Mouse (Mus musculus) lung, postnatal 4 days (tissue): ENCODE measurements around the gene Gk5.
A peak's percentile ranks its signal among the peaks of the same experiment; 100 is the strongest.
"Not testable (repeated sequence)": the region's sequence is repeated elsewhere in the genome, so short reads cannot be mapped to it uniquely, and the experiment has no call there.

Experiments
- DNase-seq, 2 experiments: peaks; one replicate each; pipeline ENCODE4 v3.0.0; 2021

Gk5 gene

DNA sequence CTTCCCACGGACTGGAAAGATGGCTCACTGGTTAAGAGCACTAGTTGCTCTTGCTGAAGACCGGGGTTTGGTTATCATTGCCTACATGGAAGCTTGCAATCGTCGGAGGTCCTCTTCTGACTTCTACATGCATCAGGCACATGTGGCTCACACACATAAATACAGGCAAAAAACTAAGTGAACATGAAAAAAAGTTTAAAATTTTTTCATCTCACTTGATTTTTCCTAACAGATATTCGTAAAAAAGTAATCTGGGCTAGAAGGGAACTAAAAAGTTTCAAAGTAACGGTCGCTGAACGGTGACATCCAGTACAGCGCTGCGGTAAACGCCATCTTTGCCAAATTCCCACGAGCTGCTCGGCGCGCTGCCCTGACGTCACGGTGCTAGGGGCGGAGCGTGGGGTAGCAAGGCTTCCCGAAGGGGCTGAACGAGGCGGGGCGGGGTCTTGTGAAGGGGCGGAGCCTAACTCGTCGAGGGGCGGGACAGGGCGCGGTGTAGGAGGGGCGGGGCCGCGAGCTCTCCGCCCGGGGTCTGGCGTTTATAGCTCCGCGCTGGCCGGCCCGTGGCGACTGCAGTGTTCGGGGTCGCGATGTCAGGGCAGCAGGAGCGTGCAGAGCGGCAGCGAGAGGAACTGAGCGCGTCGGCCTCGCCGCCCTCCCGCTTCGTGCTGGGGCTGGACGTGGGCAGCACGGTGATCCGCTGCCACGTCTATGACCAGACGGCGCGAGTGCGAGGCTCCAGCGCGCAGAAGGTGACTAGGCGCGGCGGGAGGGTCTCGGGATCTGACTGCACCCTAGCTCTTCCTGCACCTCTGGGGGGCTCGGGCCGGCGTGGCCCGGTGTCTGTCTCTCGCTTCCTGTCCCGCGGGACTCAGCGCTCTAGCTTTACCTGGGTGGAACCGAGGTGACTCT lies at the start of gene Gk5:
Gene Gk5 (plus strand): TSS at position 502 of the 912 bp plus-strand sequence.
- peak; percentile 97 to 99 for DNase-seq

DNA sequence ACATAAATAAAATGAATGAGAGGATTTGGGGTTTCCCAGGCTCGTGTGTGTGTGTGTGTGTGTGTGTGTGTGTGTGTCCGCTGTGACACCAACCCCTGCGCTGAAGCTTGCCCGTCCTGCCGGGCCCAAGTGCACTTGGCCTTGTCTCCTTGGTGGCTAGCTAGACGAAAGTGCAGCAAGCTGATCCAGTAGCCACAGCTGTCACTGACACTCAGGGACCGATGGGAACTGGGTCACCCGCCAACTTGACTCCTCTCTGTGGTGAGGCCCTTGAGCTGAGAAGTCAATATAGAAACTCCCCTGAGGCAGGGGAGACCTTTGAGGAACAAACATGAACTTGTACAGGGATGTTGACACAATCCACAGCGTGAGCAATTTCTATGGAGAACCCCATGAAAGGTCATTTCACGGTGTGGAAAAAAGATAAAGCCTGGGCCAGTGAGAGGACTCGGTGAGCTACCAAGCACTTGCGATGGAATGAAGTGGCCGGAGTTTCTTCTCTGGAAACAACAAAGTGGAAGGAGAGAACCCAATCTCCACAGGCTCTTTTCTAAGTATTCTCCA lies 40.3 kb upstream of the Gk5 start:
- DNase-seq = no peak

DNA sequence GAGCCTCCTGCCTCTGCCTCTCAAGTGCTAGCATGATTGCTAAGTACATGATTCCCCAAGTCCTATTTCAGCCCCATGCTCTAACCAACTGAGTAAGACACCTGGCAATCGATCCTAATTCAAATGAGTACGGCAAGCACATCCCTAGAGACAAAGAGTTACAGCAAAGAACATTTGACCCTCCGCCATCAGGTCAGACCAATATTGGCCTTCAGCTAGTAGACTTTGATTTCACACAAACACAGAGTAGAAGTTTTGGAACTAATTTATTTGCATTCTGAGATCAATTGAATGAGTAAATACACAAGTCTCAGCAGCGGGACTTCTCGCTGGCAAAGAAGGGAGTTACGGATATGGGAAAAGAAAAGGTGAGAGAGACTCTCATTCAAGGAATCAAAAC lies 33.9 kb upstream of the Gk5 start:
- no peak for DNase-seq

DNA sequence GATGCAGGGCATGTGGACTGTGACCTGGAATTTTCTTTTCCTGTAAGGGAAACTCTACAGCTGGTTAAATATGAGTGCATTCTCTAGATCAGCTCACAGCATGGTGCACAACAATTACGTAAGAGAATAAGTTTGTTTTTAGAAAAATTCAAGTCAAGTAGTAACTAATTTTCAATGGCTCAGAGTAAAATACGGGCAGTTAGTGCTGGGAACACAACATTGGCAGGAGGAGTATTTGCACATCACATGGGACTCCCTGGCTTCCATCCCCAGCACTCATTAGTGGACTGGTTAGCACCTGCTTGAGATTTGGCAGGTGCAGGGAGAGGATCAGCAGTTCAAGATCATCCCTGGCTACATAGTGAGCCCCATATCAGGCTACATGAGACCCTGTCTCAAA lies 31.5 kb upstream of the Gk5 start:
- DNase-seq = no peak

DNA sequence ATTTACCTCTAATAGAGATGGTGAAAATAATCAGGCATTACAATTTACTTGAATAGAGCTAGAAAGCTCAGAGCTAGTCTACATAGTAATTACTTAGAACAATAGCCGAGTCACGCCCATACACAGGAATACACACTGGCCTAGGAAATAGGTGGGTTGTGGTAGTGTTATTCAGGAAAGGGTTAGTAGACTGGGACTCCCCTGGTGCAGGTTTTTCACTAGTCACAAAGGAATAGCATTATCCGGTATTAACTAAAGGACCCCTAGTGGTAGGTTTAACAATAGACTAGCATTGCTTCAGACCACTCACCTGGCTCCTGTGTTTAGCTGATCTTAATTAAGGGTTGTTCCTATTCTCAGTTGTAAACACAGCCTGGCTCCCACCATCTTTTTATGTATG lies 30.7 kb upstream of the Gk5 start:
- not testable (repeated sequence) for DNase-seq

DNA sequence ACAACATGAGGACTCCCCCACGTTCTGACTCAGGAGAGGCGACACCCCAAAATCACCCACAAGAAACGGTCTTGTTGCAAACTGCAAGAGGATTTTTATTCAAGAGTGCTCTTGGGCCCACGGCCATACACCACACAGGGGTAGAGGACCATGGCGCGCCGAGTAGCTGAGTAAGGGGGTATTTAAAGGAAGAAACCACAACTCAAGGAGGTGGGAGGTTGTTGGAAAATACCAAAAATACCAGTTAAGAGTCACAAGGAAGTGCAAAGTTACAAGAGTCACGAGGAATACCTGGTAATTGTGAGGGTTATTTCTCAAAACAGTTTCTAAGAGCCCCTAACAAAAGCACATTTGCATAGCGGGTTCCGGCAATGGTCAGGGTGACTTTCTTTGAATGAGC lies 26.5 kb upstream of the Gk5 start:
- DNase-seq = not testable (repeated sequence)

DNA sequence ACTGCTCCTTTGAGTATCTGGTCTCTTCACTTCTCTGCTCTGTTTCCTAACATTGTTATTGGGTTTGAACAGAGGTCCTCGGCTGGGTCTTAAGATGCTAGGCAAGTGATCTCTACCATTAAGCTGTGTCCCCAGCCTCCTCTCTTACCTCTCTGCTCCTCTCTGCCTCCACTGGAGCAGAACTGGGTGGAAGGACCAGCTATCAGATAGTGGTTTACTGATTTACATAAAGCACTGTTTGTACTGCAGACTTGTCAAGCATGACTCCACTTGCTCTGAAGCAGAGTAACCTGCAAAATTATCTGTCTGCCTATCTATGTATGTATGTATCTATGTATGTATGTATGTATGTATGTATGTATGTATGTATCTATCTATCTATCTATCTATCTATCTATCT lies 25.9 kb upstream of the Gk5 start:
- no peak for DNase-seq

DNA sequence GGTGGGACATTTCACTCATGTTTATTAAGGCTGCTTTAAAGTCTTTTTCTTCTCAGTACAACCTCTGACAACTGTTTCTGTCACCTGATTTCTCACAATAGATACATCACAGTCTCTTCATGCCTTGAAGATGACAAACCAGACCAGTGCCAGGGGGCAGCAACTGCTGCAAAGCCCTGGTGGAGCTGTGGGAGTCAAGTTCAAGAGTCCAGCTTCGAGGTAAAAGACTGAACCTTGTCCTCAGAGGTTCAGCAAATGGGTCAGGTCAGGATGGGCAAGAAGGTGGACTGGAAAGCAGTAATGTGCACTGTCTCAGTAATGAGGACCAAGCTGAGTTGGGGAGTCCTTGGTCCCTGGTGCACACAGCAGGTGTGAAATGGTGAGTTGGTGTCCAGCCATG lies 24.8 kb upstream of the Gk5 start:
- no peak for DNase-seq

DNA sequence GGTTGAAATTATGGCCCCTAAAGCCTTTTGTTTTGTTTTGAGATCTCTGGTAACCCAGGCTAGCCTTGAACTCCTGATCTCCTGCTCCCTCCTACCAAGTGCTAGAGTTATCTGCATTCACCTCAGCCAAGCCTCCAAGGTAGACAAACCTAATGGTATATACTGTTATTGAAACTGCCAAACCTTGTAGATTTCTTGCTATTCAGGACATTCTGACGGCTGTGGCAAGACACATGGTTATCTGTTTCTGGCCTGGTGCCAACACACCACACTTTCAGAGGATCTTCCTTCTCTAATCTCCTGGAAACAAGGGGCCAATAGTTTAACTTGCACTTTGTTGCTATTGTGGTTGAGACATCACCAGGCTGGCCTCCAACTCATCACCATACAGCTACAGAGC lies 24.0 kb upstream of the Gk5 start:
- no peak for DNase-seq

DNA sequence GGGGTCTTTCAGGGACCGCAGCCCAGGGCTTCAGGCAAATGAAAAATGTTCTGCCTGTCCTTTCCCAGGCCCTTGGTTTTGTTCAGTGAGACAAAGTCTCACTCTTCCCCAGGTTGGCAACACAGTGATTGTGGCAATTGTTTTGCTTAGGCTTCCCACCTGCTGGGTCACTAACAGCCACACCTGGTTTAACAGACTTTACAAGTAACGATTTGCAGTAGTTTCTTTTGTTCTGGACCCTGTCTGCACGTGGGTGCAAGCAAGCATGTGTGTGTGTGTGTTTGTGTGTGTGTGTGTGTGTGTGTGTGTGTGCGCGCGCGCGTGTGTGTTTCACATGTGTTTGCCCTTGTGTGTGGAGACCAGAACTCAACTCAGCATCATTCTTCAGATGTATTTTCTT lies 16.3 kb upstream of the Gk5 start:
- DNase-seq = no peak

DNA sequence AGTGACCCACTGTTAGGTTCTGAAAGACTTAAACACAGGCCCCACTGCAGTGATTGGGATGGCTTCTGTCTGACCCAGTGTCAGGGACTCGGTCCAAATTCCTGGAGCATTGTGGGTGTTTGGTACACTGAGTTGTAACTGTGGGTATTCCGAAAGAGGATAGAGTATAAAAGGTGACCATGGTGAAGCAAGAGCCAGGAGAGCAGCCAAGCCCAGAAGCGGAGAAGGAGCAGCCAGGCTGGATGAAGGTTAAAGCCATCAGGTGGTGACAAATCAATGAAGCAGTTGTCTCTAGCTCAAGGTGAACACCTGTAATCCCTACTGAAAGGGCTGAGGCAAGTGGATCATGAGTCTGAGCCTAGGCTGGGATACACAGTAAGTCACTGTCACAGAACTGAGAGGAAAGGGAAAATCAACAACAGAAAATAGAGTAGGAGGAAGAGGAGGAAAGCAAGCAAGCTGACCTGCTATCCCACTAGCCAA lies 6.2 kb upstream of the Gk5 start:
- no peak for DNase-seq

DNA sequence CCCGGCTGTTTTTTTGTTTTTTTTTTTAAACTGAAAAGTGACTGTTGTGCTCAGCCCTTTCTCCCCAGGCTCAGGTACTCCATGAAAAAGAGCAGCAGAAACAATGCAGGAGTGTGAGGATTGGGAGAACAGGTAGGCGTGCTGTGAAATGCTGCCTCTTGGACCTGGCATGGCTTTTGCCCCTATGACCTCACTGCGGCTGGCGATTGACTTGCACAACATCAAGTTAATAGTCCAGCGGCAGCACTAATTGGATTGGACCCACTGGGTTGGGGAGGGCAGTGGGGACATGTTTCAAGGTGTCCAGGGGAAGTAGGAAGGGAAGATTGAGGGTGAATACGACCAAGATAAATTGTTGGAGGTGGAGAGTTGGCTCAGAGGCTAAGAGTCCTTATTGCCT lies 2.4 kb upstream of the Gk5 start:
- no peak for DNase-seq

DNA sequence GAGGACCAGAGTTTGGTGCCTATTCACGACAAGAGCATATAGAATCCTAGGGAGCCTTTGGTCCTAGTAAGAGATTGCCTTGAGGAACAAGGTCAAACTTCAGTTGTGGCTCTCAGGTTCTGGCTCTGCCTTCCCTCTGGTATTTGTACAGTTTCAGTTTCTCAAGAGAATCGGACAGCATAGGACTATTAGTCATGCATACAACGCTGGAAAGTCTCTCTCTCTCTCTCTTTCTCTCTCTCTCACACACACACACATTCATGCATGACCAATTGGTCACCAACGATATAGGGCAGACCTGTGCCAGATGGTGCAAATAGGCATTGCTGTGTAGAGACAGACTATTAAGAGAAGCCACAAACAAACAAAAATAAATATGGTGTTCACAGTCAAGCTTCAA lies 946 bp upstream of the Gk5 start:
- no peak for DNase-seq

DNA sequence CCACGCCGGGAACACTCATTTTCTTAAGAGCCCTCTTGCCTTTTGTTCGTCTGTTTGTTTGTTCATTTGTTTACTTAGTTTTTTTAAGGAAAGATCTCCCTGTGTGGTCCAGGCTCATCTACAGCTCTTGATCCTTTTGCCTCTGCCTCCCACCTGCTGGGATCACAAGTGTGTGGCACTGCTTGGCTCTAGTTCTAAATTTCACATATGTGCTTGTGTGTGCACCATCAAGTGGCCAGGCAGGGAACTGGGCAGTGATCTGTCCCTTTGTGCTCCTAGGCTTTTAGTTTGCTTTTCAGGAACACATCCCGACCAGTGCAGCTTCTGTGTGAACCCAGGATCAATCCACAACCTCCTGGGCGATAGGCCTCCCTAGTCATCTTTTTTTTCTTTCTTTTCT lies 8.8 kb downstream of the Gk5 start:
- no peak for DNase-seq

DNA sequence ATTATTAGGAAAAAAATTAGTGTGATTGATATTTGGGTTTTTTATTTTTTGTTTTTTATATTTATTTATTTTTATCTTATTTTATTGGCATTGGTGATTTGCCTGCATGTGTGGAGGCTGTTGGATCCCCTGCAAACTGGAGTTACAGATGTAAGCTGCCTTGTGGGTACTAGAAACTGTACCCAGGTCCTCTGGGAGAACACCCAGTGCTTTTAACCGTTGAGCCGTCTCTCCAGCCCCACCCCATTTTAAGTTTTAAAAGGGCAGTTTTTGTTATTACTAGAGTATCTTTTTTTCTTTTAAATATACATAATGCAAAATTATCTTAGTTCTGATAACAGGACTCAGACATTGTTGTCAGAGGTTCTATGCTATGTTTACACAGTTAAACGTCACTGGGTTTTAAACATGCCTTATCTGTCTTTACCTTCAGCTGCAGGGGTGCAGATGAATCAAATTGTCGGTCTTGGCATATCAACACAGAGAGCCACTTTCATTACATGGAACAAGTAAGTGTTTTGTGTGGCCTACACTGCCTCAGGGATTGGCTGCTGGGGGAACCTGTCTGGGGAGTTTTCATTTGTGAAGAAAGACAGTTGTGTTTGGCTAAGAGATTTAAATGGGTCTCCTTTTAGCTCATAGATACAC lies 13.9 kb downstream of the Gk5 start:
- DNase-seq = no peak

DNA sequence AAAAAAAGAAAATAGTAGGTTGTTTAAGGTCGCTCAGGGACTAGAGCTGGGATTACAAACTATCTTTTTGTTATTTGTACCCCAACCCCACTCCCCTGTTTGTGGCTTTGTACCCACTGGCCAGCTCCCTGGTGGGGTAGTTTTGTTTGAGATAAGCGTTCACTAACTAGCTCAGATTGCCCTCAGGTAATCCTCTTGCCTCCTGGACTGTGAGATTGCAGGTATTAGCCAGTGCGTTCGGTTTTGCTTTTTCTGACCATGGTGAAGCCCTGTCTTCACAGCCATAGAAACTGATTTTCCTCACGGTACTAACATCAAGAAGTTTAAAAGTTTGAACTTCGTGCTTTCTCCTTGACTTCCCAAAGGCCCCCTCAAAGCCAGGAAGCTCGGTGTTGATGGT lies 15.3 kb downstream of the Gk5 start:
- no peak for DNase-seq

DNA sequence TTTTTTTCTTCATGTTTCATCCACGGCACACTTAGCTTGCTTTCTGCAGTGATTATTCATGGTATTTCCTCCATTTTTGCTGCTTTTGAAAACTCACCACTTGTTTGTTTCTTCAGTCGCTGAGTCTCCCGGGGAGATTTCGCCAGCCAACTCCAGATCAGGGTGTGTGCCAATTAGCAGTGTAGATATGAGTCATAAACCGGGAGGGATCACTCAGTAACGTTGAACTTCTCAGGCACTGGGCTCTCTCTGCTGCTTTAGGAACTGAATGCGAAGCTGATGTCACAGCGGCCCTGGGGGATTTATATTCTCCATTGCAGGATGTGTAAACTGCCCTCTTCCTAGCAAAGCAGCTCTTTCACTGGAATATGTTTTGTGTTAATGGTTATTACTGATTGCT lies 15.8 kb downstream of the Gk5 start:
- DNase-seq = peak; percentile 51 to 56

DNA sequence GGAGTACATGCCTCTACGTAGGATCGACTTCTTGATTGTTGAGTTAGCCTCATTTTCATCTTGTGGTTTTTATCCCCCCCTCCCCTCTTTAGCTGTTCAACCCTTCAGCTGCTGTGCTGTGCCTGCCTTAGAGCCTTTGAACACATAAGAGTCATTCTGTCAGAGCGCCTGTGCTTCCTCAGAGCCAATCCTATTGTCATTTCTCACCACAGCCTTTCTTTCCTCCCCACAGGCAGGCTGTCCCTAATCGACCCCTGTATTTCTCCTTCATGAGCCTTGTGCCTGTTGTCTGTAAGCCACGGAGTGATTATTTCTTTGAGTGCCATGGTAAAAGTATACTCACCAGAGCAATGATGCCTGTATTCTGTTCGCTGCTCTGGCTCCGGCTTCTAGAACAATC lies 16.3 kb downstream of the Gk5 start:
- DNase-seq = no peak

DNA sequence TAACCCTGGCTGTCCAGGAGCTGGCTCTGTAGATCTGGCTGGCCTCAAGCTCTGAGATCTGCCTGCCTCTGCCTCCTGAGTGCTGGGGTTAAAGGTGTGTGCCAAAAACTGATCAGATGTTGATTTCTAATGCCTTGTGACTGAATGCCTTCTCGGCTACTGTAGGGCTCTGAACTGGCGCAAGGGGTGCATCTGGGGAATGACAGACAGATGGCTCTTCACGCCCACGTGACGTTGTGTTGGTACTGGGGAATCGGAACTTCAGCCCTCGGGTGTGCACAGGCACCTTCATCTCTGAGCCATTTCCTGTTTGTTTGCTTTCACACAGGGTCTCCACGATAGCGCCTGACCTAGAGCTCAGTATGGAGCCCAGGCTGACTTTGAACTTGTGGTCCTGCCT lies 19.8 kb downstream of the Gk5 start:
- DNase-seq = no peak

DNA sequence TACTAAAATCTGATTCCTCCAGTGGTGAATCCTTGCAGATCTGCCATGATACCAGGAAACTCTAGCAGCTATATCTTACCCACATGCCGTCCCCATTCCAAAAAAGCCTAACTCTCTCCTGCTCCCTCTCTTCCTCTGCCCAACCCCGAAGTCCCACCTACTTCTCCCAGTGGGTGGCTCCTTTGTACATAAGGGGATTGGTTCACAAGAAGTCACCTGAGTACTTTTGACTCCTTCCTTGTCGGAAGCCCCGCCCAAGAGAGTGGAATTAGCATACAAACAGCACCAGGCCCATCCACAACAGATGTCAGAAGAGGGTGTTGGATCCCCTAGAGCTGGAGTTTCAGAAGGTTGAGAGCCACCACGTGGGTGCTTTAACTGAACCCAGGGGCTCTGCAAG lies 20.7 kb downstream of the Gk5 start:
- DNase-seq = no peak

DNA sequence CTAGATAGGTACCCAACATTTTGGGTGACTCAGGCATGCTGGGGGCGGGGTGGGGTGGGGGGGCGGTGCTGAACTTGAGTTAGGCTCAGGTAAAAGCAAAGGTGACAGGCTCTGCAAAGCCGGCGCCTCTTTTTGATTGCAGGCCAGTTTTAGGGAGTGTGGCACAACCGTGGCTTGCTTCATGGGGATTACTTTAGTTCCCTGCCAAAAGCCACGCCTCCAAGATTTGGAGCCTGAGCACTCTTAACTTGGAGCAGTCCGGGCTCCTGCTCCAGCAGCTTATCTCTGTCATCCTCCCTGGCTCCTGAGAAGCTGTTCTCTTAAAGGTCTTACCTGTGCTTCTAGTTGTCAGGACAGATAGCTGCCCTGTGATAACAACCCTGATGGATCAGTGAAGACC lies 21.8 kb downstream of the Gk5 start:
- no peak for DNase-seq

DNA sequence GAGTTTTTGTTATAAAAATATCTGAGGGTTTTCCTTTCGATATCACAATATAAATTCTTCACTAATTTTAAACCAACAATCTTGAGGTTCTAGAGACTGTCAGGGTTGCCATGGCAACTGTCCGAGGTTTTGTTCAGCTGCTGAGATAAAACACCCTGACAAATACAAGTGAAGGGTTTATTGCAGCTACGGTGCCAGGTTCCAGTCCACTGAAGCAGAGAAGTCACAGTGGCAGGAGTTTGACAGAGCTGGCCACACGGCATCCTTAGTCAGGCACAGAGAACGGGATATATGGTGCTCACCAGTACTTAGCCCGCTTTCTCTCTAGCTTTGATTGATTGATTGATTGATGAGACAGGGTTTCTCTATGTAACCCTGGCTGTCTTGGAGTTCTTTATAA lies 23.3 kb downstream of the Gk5 start:
- DNase-seq = no peak

DNA sequence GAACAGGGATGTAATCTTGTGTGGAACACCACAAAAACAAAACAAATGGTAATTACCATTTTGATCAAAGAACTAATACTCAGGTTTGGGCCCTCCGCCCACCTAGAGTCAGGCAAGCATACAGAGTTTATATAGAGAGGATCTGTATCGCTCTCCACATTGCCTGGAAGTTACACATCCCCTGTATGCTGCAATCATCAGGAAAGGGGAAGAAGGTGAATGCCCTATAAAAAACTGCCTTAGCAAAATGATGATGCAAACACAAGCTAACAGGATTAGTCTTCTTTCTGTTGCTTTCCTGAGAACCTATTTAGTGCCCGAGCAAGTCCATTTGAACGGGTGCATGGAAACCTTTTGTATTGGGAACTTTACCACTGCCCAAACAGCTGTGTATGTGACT lies 24.5 kb downstream of the Gk5 start:
- DNase-seq = no peak

DNA sequence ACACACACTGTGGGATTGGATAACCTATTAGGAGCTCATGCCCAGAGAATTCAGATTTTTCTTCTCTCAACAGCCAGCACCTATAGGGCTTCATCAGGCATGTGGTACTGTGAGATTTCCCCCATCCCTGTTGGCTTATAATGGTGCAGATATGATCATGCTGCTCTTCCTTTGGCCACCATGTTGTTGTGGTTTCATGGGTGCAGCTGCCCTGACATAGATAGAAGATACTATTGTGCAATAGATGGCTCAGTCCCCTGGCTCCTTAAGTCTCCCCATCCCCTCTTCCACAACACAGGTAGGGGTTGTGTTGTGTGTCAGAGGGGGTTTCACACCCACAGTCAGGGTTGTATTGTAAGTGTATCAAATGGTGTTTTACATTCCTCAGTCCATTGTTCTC lies 25.7 kb downstream of the Gk5 start:
- no peak for DNase-seq
